Mouse (Mus musculus) kidney, embryonic 16.5 days (tissue): ENCODE measurements around the gene 5830411N06Rik. TPM values are rescaled to one million over a fixed set of nuclear protein-coding genes. Genes with fewer than 3 reads are reported as not detected.

ENCODE experiments used
- ATAC-seq: fragments of 200-750 bp; cut with Nextera tagmentation; 2 replicates; pipeline ENCODE4 v1.8.0; 2017; ENCODE audit warnings: moderate TSS enrichment; ENCODE audit not compliant: low FRiP score, low TSS enrichment
- H3K27ac ChIP-seq: fragments of 300-500 bp; sonication (generic); 2 replicates; pipeline ENCODE4 v1.5.1; 2014; ENCODE audit warnings: low read length
- H3K27me3 ChIP-seq: fragments of 300-500 bp; sonication (generic); 2 replicates; pipeline ENCODE4 v1.6.1; 2014; ENCODE audit warnings: low read length, control low read depth, mixed read lengths; ENCODE audit not compliant: insufficient read depth
- H3K36me3 ChIP-seq: fragments of 300-500 bp; sonication (generic); 2 replicates; pipeline ENCODE4 v1.6.1; 2014; ENCODE audit warnings: low read length, control low read depth, mixed read lengths; ENCODE audit not compliant: insufficient read depth
- H3K4me1 ChIP-seq: fragments of 300-500 bp; sonication (generic); 2 replicates; pipeline ENCODE4 v1.6.1; 2014; ENCODE audit warnings: low read length, control low read depth, mixed read lengths; ENCODE audit not compliant: insufficient read depth
- H3K4me2 ChIP-seq: fragments of 300-500 bp; sonication (generic); replicated peaks from 2 replicates; pipeline ENCODE4 v1.6.1; 2014; ENCODE audit warnings: low read depth, low read length
- H3K4me3 ChIP-seq: fragments of 300-500 bp; sonication (generic); 2 replicates; pipeline ENCODE4 v1.5.1; 2014; ENCODE audit warnings: mild to moderate bottlenecking, low read length
- H3K9ac ChIP-seq: fragments of 300-500 bp; sonication (generic); replicated peaks from 2 replicates; pipeline ENCODE4 v1.6.1; 2014; ENCODE audit warnings: low read length
- H3K9me3 ChIP-seq: fragments of 300-500 bp; sonication (generic); 2 replicates; pipeline ENCODE4 v1.6.1; 2016; ENCODE audit warnings: low read length, control low read depth
- WGBS: fragments of 180-500 bp; shearing (Covaris S2); extraction: QIAGEN DNeasy Blood & Tissue Kit; methylation state at CpG from one replicate; pipeline ENCODE4 v1.1.7; 2014; 5-methylcytosine and 5-hydroxymethylcytosine counted together
- polyA plus RNA-seq: library from polyadenylated mRNA; unstranded; fragments of >200 nt; fragmentation: Nextera tagmentation; extraction: Ambion mirVana; gene quantifications from 2 replicates; pipeline ENCODE4 v1.2.1, GENCODE M21; 2015

5830411N06Rik gene
- polyA plus RNA-seq, 1 experiment from 2014 or later, result not detected

DNA sequence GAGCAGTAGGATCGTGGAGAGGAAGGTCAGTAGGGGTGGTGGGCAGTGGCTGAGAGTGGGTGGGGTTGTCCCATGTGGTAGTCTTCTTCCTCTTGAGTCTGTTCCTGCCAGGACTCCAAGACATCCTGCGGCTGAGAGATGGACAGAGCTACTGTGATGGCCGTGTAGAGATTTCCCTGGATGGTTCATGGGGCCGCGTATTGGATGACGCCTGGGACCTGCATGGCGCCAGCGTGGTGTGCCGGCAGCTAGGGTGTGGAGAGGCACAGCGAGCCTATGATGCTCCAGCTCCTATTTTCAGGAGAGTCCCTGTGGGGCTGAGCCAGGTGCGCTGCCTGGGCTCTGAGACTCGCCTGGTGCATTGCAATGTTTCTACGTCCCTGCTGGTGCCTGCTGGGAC, 22.9 kb upstream of the 5830411N06Rik start:
- H3K4me2 ChIP-seq, result no peak overlapping the region
- no peak for ATAC-seq
- H3K4me1 ChIP-seq, result no peaks in the 10 kb centered on the region
- H3K36me3 ChIP-seq, result no peaks in the 10 kb centered on the region
- WGBS, result 81% methylated on average over 13 of the region's 13 CpGs
- no peak overlapping the region for H3K4me3 ChIP-seq
- H3K9me3 ChIP-seq, result no peaks in the 10 kb centered on the region
- no peak overlapping the region for H3K9ac ChIP-seq
- H3K27ac ChIP-seq, result no peak overlapping the region
- H3K27me3 ChIP-seq, result no peaks in the 10 kb centered on the region

DNA sequence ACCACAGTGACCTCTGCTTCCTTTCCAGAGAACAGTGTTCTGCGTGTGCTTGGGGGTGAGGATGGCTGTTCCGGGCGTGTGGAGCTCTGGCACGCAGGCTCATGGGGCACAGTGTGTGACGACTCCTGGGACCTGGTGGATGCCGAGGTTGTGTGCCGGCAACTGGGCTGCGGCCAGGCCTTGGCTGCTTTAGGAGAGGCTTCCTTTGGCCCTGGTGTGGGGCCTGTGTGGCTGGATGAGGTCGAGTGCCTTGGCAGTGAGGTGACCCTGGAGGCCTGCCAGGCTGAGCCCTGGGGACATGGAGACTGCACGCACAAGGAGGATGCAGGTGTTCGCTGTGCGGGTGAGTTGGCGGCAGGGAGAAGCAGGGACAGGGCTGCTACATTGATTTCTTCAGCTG, 18.6 kb upstream of the 5830411N06Rik start:
- Histone ChIP-seq H3K4me1 (no peaks in the 10 kb centered on the region), H3K27ac (no peak overlapping the region), H3K4me2 (no peak overlapping the region), H3K27me3 (no peaks in the 10 kb centered on the region), H3K36me3 (no peaks in the 10 kb centered on the region), H3K9me3 (no peaks in the 10 kb centered on the region), H3K4me3 (no peak overlapping the region), H3K9ac (no peak overlapping the region)
- no peak for ATAC-seq
- 81% methylated on average over 13 of the region's 13 CpGs for WGBS

DNA sequence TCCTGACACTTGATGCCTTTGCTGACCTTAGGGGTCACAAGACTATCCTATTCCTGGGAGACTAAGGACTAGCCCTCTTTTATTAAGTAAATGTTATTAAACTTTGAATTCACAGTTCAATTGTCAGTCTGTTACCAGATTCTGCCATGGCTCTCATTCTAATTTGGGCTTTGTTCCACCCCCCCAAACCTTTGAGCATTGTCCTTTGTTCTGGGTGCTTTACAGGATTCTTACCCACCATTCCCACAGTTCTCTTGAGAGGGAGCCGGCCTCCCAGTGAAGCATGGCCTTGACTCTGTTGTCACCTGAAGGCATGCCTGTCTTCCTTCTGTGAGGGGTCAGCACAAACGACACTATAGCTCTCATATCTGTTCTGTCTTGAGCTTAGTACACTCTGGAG, 16.1 kb upstream of the 5830411N06Rik start:
- Histone ChIP-seq H3K9me3 (no peaks in the 10 kb centered on the region), H3K4me3 (no peak overlapping the region)
- WGBS, result 72% methylated on average over 2 of the region's 2 CpGs

DNA sequence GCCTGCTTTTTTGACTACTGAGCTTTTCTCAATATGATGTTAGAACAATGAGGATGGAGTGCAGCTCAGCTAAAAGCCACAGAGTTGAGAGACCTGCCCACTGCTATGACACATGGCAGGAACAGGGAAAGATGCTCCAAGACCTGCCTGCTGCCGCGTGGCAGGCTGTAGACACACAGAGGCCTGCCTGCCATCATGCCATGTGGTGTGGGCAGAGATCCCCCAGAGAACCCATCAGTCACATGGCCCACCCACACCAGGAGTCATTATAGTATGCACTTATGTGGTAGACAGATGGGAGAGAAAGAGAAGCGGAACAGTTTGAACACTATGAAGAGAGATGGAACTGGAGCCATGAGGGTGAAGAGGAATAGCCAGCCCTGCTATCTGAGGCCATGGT, 13.4 kb upstream of the 5830411N06Rik start:
- no peak for ATAC-seq
- 85% methylated on average over 3 of the region's 3 CpGs for WGBS
- no peak overlapping the region for H3K9ac ChIP-seq
- no peaks in the 10 kb centered on the region for H3K4me1 ChIP-seq
- H3K4me3 ChIP-seq, result no peak overlapping the region
- no peaks in the 10 kb centered on the region for H3K36me3 ChIP-seq
- no peak overlapping the region for H3K4me2 ChIP-seq
- H3K9me3 ChIP-seq, result no peaks in the 10 kb centered on the region
- no peak overlapping the region for H3K27ac ChIP-seq
- no peaks in the 10 kb centered on the region for H3K27me3 ChIP-seq

More for the DNA sequence above, 16.1 kb upstream of the 5830411N06Rik start:
- Histone ChIP-seq H3K4me2 (no peak overlapping the region), H3K9ac (no peak overlapping the region), H3K36me3 (no peaks in the 10 kb centered on the region), H3K4me1 (no peaks in the 10 kb centered on the region), H3K27ac (no peak overlapping the region), H3K27me3 (no peaks in the 10 kb centered on the region)
- ATAC-seq, result no peak

DNA sequence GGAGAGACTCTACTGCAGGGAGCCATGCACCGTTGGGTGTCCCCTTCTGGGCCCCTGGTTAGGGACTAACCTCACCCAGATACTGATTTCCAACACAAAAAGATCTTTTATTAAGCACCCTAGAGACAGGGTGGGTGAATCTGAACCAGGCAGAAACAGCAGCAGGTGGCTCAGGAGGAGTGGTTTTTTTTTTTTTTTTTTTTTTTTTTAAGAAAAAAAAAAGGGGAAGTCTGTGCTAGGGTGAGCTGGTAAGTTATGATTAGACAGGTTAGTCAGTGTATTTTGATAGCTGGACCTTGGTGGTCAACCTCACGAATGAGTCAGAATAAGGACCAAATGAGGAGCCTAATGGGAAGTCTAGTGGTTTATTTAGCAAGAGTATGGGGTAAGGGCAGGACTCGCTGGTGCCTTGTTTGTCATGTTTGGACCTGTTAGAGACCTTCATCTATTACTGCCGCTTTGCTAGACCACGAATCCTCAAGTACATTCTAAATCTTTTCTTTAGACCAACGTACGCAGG, 6.8 kb downstream of the 5830411N06Rik start:
- WGBS, result 82% methylated on average over 7 of the region's 7 CpGs
- Histone ChIP-seq H3K36me3 (no peaks in the 10 kb centered on the region), H3K27ac (no peak overlapping the region), H3K4me1 (no peaks in the 10 kb centered on the region), H3K4me3 (no peak overlapping the region), H3K9ac (no peak overlapping the region), H3K27me3 (no peaks in the 10 kb centered on the region), H3K4me2 (no peak overlapping the region), H3K9me3 (no peaks in the 10 kb centered on the region)
- no peak for ATAC-seq

DNA sequence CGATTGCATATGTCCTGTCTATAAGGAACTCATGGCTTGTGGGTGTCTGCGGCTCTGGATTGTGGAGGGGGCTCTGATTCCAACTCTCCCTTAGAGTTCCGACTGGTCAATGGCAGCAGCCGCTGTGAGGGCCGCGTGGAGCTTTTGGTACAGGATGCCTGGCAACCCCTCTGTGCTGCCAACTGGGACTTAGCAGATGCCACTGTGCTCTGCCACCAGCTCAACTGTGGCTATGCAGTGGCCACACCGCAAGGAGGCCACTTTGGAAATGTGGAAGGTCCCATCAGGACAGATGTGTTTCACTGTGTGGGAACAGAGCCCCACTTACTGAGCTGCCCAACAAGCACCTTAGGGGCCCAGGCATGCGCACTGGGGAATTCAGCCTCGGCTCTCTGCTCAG, 48.7 kb downstream of the 5830411N06Rik start:
- no peaks in the 10 kb centered on the region for H3K9me3 ChIP-seq
- no peak overlapping the region for H3K4me2 ChIP-seq
- no peak for ATAC-seq
- H3K4me1 ChIP-seq, result no peaks in the 10 kb centered on the region
- WGBS, result 91% methylated on average over 9 of the region's 9 CpGs
- H3K4me3 ChIP-seq, result no peak overlapping the region
- H3K36me3 ChIP-seq, result no peaks in the 10 kb centered on the region
- no peaks in the 10 kb centered on the region for H3K27me3 ChIP-seq
- H3K9ac ChIP-seq, result no peak overlapping the region
- no peak overlapping the region for H3K27ac ChIP-seq

DNA sequence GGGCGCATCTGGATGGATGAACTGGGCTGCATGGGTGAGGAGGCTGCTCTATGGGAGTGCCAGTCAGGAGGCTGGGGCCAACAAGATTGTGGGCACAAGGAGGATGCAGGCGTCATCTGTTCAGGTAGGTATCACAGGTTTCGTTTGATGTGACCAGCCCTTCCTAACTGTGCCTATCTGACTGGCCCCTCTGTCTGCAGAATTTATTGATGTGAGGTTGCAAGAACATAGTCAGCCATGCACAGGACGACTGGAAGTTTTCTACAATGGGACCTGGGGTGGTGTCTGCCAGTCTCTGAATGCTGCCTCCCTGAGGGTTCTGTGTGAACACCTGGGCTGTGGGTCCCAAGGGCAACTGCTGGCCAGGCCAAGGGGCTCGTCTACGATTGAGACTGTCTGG, 49.8 kb downstream of the 5830411N06Rik start:
- H3K4me1 ChIP-seq, result no peaks in the 10 kb centered on the region
- H3K9ac ChIP-seq, result no peak overlapping the region
- no peak for ATAC-seq
- no peak overlapping the region for H3K27ac ChIP-seq
- no peak overlapping the region for H3K4me3 ChIP-seq
- no peaks in the 10 kb centered on the region for H3K36me3 ChIP-seq
- H3K27me3 ChIP-seq, result no peaks in the 10 kb centered on the region
- H3K9me3 ChIP-seq, result no peaks in the 10 kb centered on the region
- WGBS, result 82% methylated on average over 6 of the region's 6 CpGs
- H3K4me2 ChIP-seq, result no peak overlapping the region

DNA sequence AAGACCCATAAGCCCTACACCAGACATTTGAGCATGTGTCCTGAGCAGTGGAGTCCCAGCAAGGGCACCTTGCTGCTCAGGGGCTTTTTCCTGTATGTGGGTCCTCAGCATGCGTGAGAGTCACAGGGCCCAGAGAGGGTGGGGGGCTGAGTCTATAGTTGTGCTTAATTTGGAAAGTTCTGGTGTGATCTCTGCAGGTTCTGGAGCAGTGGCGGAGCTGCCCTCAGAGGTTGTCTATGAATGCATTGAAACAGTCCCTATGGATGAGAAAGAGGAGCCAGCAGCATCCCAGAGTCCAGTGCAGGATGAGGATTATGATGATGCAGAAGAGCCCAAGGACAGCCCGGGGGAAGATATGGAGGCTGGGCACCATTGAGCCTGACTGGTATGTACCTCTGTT, 52.3 kb downstream of the 5830411N06Rik start:
- ATAC-seq, result no peak
- no peak overlapping the region for H3K4me2 ChIP-seq
- no peak overlapping the region for H3K27ac ChIP-seq
- no peak overlapping the region for H3K4me3 ChIP-seq
- no peaks in the 10 kb centered on the region for H3K36me3 ChIP-seq
- no peak overlapping the region for H3K9ac ChIP-seq
- H3K27me3 ChIP-seq, result no peaks in the 10 kb centered on the region
- no peaks in the 10 kb centered on the region for H3K9me3 ChIP-seq
- WGBS, result 89% methylated on average over 3 of the region's 3 CpGs
- no peaks in the 10 kb centered on the region for H3K4me1 ChIP-seq

DNA sequence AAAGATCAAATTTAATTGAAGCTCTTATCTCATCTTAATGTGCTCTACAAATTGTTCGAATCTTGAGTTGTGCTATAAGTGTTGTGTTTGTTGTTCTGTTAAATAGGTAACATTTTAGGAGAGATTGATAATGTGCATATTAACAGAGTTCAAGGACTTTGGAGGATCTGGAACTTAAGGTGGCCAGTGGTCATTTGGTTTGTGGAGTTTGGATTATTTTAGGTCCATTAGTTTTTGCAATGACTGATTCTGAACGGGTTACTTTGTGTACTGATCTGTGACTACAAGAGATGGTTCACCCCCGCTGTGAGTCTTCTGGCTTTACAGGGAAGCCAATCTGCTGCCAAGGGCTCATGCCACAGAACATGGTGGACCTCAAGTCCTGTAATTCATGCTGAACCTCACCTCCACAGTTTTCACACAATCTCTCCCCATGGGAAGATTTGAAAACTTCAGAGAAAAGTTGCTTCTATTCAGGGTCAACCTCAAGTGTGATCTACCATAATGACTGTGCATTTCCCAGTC, 72.8 kb downstream of the 5830411N06Rik start:
- Histone ChIP-seq H3K4me2 (no peak overlapping the region), H3K27ac (no peak overlapping the region), H3K9me3 (no peaks in the 10 kb centered on the region), H3K27me3 (no peaks in the 10 kb centered on the region), H3K9ac (no peak overlapping the region), H3K36me3 (no peaks in the 10 kb centered on the region), H3K4me3 (no peak overlapping the region), H3K4me1 (no peaks in the 10 kb centered on the region)
- no peak for ATAC-seq
- 68% methylated on average over 3 of the region's 3 CpGs for WGBS

DNA sequence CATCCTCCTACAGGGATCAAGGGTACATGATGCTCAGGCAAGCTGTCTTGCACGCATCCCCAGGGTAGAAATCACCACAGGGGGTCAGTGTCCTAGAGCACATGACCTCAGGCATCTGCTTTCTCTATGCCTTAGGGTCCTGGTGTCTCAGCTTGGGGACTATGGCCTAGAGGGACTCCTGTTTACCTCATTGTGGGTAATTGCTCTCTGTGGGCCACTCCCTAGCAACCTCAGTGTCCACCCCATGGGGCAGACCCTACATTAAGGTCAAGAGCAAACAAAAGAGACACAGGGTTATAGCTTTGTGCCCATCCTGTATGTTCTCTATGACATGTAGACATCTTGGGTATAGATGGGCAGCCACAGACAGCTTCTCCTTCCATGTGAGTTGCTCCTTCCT, 73.5 kb downstream of the 5830411N06Rik start, which contains the start of gene Olfr525:
Gene Olfr525, plus strand, starts transcription at position 301 of the 400 bp plus-strand sequence.
- Histone ChIP-seq H3K4me1 (no peaks in the 10 kb centered on the region), H3K36me3 (no peaks in the 10 kb centered on the region), H3K9me3 (no peaks in the 10 kb centered on the region), H3K9ac (no peak within 1 kb of the TSS), H3K4me3 (no peak within 1 kb of the TSS), H3K27me3 (no peaks in the 10 kb centered on the region), H3K27ac (no peak within 1 kb of the TSS), H3K4me2 (no peak within 1 kb of the TSS)
- no peak for ATAC-seq
- WGBS, result 72% methylated on average over 1 of the region's 1 CpGs
